Mouse (Mus musculus): ENCODE measurements around the gene Phf13.

Gene Phf13

GRCm38 (mm10) chr4:151960513-151960854 lies 35.6 kb downstream of the Phf13 start:
- in situ Hi-C loops (cut with MboI; ENCODE audit: low pct_unique_long_range_greater_than_20kb in 1 of 2, low sequenced_read_pairs in 2 of 2, unreplicated experiment in 1 of 2) = no loop called here

GRCm38 (mm10) chr4:151959849-151960512 lies 36.1 kb downstream of the Phf13 start:
- in situ Hi-C loops (cut with MboI; ENCODE audit: low pct_unique_long_range_greater_than_20kb in 1 of 2, low sequenced_read_pairs in 2 of 2, unreplicated experiment in 1 of 2) = no loop called here

GRCm38 (mm10) chr4:151957584-151958315 lies 38.3 kb downstream of the Phf13 start:
- in situ Hi-C loops (cut with MboI; ENCODE audit: low pct_unique_long_range_greater_than_20kb in 1 of 2, low sequenced_read_pairs in 2 of 2, unreplicated experiment in 1 of 2) = no loop called here

- in situ Hi-C loops (cut with MboI; ENCODE audit: low pct_unique_long_range_greater_than_20kb in 1 of 2, low sequenced_read_pairs in 2 of 2, unreplicated experiment in 1 of 2) = no loop called here
Measured at GRCm38 (mm10) chr4:151955791-151956190, 40.3 kb downstream of the Phf13 start.

- in situ Hi-C loops (cut with MboI; ENCODE audit: low pct_unique_long_range_greater_than_20kb in 1 of 2, low sequenced_read_pairs in 2 of 2, unreplicated experiment in 1 of 2) = no loop called here
Measured at GRCm38 (mm10) chr4:151953209-151953608, 42.8 kb downstream of the Phf13 start.

- in situ Hi-C loops (cut with MboI; ENCODE audit: low pct_unique_long_range_greater_than_20kb in 1 of 2, low sequenced_read_pairs in 2 of 2, unreplicated experiment in 1 of 2) = no loop called here
Measured at GRCm38 (mm10) chr4:151948497-151949471, 47.3 kb downstream of the Phf13 start.

- in situ Hi-C loops (cut with MboI; ENCODE audit: low pct_unique_long_range_greater_than_20kb in 1 of 2, low sequenced_read_pairs in 2 of 2, unreplicated experiment in 1 of 2) = no loop called here
Measured at GRCm38 (mm10) chr4:151946211-151946610, 49.8 kb downstream of the Phf13 start.

Data from mouse embryonic stem cell (cell line).